Comparison of ENCODE assay signal across 8 mouse cellular contexts in the genomic region with DNA sequence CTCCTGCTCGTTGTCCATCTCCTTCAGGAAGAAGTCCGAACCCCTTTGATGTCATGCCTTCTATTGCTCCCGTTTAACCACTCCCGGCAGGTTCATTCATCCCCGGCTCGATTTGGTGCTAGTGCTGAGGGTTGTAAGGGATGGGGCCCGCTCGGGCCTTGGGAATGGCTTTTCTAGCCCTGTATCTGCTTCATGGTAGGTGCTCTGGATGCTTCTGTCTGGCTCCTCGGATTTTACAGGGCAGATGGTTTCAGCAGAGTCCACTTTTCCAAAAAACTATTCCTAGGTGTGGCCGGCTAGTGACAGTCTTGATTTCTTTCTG. TPM values are rescaled to one million over a fixed set of nuclear protein-coding genes. Genes with fewer than 3 reads are reported as not detected.
A peak's percentile ranks its signal among the peaks of the same experiment; 100 is the strongest.
DNase-seq lines count a peak whose midpoint lies in the region; ATAC-seq and TF ChIP-seq lines count a peak whose summit lies in the region.

No protein-coding gene starts in this region.

- 5% methylated on average over 10 of the region's 10 CpGs for WGBS in liver, adult 2 months
- 7% methylated on average over 10 of the region's 10 CpGs for WGBS in embryonic facial prominence, embryonic 12.5 days
- 2% methylated on average over 10 of the region's 10 CpGs for WGBS in intestine, postnatal 0 days
- 6% methylated on average over 10 of the region's 10 CpGs for WGBS in neural tube, embryonic 14.5 days

- peaks cover 11% of the 10 kb centered on the region; the same call in 1 of the 2 replicates for H3K4me1 ChIP-seq in liver, adult 2 months (ENCODE audit: control insufficient read depth, insufficient read depth, low read length)
- H3K4me1 ChIP-seq in embryonic facial prominence, embryonic 12.5 days, result peaks cover 17% of the 10 kb centered on the region
- peaks cover 3% of the 10 kb centered on the region; the same call in 1 of the 2 replicates for H3K4me1 ChIP-seq in intestine, postnatal 0 days (replicated peaks; ENCODE audit: control insufficient read depth, insufficient read depth, low read length)
- H3K4me1 ChIP-seq in neural tube, embryonic 14.5 days (ENCODE audit: control insufficient read depth, insufficient read depth, low read length), result peaks cover 16% of the 10 kb centered on the region

- no peaks in the 10 kb centered on the region for H3K27me3 ChIP-seq in liver, adult 2 months (ENCODE audit: control insufficient read depth, insufficient read depth, low read length)
- no peaks in the 10 kb centered on the region for H3K27me3 ChIP-seq in embryonic facial prominence, embryonic 12.5 days
- no peaks in the 10 kb centered on the region for H3K27me3 ChIP-seq in intestine, postnatal 0 days (replicated peaks; ENCODE audit: control insufficient read depth, insufficient read depth, low read length)
- no peaks in the 10 kb centered on the region for H3K27me3 ChIP-seq in neural tube, embryonic 14.5 days (ENCODE audit: control insufficient read depth, insufficient read depth, low read length)

- no peak for TF ChIP-seq POLR2A in liver, adult 2 months (IDR thresholded peaks at IDR 0.05; ENCODE audit: extremely low read depth, insufficient read depth, low read length)

- TF ChIP-seq CTCF in liver, adult 2 months (IDR thresholded peaks at IDR 0.05; ENCODE audit: low read depth, low read length), result no peak
- no peak for TF ChIP-seq CTCF in intestine, postnatal 0 days (IDR thresholded peaks at IDR 0.05; ENCODE audit: low read depth)

- H3K36me3 ChIP-seq in liver, adult 2 months (ENCODE audit: control insufficient read depth, insufficient read depth, low read length), result no peaks in the 10 kb centered on the region
- no peaks in the 10 kb centered on the region; the same call in 1 of the 2 replicates for H3K36me3 ChIP-seq in embryonic facial prominence, embryonic 12.5 days
- 0 out of 2 replicates have a peak, but pooled peaks cover 3% of the 10 kb centered on the region for H3K36me3 ChIP-seq in intestine, postnatal 0 days (ENCODE audit: control insufficient read depth, insufficient read depth)
- no peaks in the 10 kb centered on the region for H3K36me3 ChIP-seq in neural tube, embryonic 14.5 days (ENCODE audit: control insufficient read depth, insufficient read depth, low read length)

- H3K79me2 ChIP-seq in liver, adult 2 months (ENCODE audit: control insufficient read depth, insufficient read depth, low read length), result peaks cover 31% of the 10 kb centered on the region

- no peaks in the 10 kb centered on the region for H3K9me3 ChIP-seq in embryonic facial prominence, embryonic 12.5 days
- no peaks in the 10 kb centered on the region for H3K9me3 ChIP-seq in intestine, postnatal 0 days (ENCODE audit: control insufficient read depth)
- H3K9me3 ChIP-seq in neural tube, embryonic 14.5 days (ENCODE audit: control insufficient read depth, low read length), result no peaks in the 10 kb centered on the region

- ATAC-seq in embryonic facial prominence, embryonic 12.5 days (ENCODE audit: insufficient number of reproducible peaks, insufficient read depth, low FRiP score, low TSS enrichment), result no peak
- ATAC-seq in intestine, postnatal 0 days, result peak; percentile 10; the same call in 1 of the 2 replicates
- peak; percentile 25; the same call in 1 of the 2 replicates for ATAC-seq in neural tube, embryonic 14.5 days (ENCODE audit: low read depth)

- peak overlapping the region; percentile 90 for H3K9ac ChIP-seq in liver, adult 2 months (ENCODE audit: low read depth, low read length)
- H3K9ac ChIP-seq in embryonic facial prominence, embryonic 12.5 days, result peak overlapping the region; percentile 84
- H3K9ac ChIP-seq in intestine, postnatal 0 days (ENCODE audit: low read depth, low read length), result peak overlapping the region; percentile 56
- peak overlapping the region; percentile 89 for H3K9ac ChIP-seq in neural tube, embryonic 14.5 days (replicated peaks; ENCODE audit: low read depth, low read length)

- H3K27ac ChIP-seq in liver, adult 2 months (replicated peaks; ENCODE audit: insufficient read depth, low read depth, low read length), result peak overlapping the region; percentile 71
- H3K27ac ChIP-seq in embryonic facial prominence, embryonic 12.5 days, result peak overlapping the region; percentile 78
- peak overlapping the region; percentile 29; the same call in 1 of the 2 replicates for H3K27ac ChIP-seq in intestine, postnatal 0 days (ENCODE audit: low read depth, low read length)
- H3K27ac ChIP-seq in neural tube, embryonic 14.5 days (ENCODE audit: low read depth, low read length), result peak overlapping the region; percentile 77

- peak overlapping the region; percentile 94 for H3K4me3 ChIP-seq in liver, adult 2 months (ENCODE audit: insufficient read depth, low read depth, low read length)
- H3K4me3 ChIP-seq in embryonic facial prominence, embryonic 12.5 days, result peak overlapping the region; percentile 85
- peak overlapping the region; percentile 57 for H3K4me3 ChIP-seq in intestine, postnatal 0 days (ENCODE audit: low read depth, low read length)
- H3K4me3 ChIP-seq in neural tube, embryonic 14.5 days (ENCODE audit: low read depth, low read length), result peak overlapping the region; percentile 94

- DNase-seq in liver, adult 2 months (ENCODE audit: extremely low read depth, low read depth, low spot score), result no peak
- DNase-seq in liver, result no peak
- DNase-seq in spleen, postnatal 14 days (ENCODE audit: low spot score in 2 of 2), result no peak
- no peak for DNase-seq in ovary, postnatal 14 days (ENCODE audit: low spot score)
- DNase-seq in layer of hippocampus, adult 9-11 months, result no peak

- peak overlapping the region; percentile 69 for H3K4me2 ChIP-seq in embryonic facial prominence, embryonic 12.5 days (replicated peaks)
- H3K4me2 ChIP-seq in intestine, postnatal 0 days (replicated peaks; ENCODE audit: low read depth), result peak overlapping the region; percentile 75
- peak overlapping the region; percentile 82 for H3K4me2 ChIP-seq in neural tube, embryonic 14.5 days (ENCODE audit: low read depth, low read length)

RNA-seq across cellular contexts. Expression of gene Brk1, which starts 0.6 kb away (rescaled TPM):
- total RNA-seq in liver, adult 2 months (2014; rRNA removed), result 70.3 and 76.0 TPM in 2 replicates
- polyA plus RNA-seq in liver, adult 2 months (2012; rRNA removed), result 75.9 and 80.3 TPM in 2 replicates
- 211 and 215 TPM in 2 replicates for polyA plus RNA-seq in embryonic facial prominence, embryonic 12.5 days (2016; fragmentation: Nextera tagmentation; extraction: Ambion mirVana)
- polyA plus RNA-seq in intestine, postnatal 0 days (2015; fragmentation: Nextera tagmentation; extraction: Ambion mirVana), result 185 and 187 TPM in 2 replicates
- polyA plus RNA-seq in neural tube, embryonic 14.5 days (2014; fragmentation: Nextera tagmentation; extraction: Ambion mirVana), result 260 and 276 TPM in 2 replicates

RNA-seq across cellular contexts. Expression of gene Fancd2os, which starts 4.7 kb away (rescaled TPM):
- total RNA-seq in liver, adult 2 months (2014; rRNA removed), result not detected in 2 replicates
- polyA plus RNA-seq in liver, adult 2 months (2012; rRNA removed), result not detected in 2 replicates
- polyA plus RNA-seq in embryonic facial prominence, embryonic 12.5 days (2016; fragmentation: Nextera tagmentation; extraction: Ambion mirVana), result 0.13 TPM in 1 of 2 replicates, not detected in the other
- polyA plus RNA-seq in intestine, postnatal 0 days (2015; fragmentation: Nextera tagmentation; extraction: Ambion mirVana), result 0.33 TPM in 1 of 2 replicates, not detected in the other
- not detected in 2 replicates for polyA plus RNA-seq in neural tube, embryonic 14.5 days (2014; fragmentation: Nextera tagmentation; extraction: Ambion mirVana)

RNA-seq across cellular contexts. Expression of gene Vhl, which starts 18.6 kb away (rescaled TPM):
- 7.2 and 9.1 TPM in 2 replicates for total RNA-seq in liver, adult 2 months (2014; rRNA removed)
- 12.1 and 14.0 TPM in 2 replicates for polyA plus RNA-seq in liver, adult 2 months (2012; rRNA removed)
- 54.5 and 56.2 TPM in 2 replicates for polyA plus RNA-seq in embryonic facial prominence, embryonic 12.5 days (2016; fragmentation: Nextera tagmentation; extraction: Ambion mirVana)
- polyA plus RNA-seq in intestine, postnatal 0 days (2015; fragmentation: Nextera tagmentation; extraction: Ambion mirVana), result 18.4 and 20.6 TPM in 2 replicates
- polyA plus RNA-seq in neural tube, embryonic 14.5 days (2014; fragmentation: Nextera tagmentation; extraction: Ambion mirVana), result 83.1 and 84.7 TPM in 2 replicates

RNA-seq across cellular contexts. Expression of gene Irak2, which starts 33.1 kb away (rescaled TPM):
- total RNA-seq in liver, adult 2 months (2014; rRNA removed), result 18.2 and 20.7 TPM in 2 replicates
- polyA plus RNA-seq in liver, adult 2 months (2012; rRNA removed), result 30.8 and 36.1 TPM in 2 replicates
- polyA plus RNA-seq in embryonic facial prominence, embryonic 12.5 days (2016; fragmentation: Nextera tagmentation; extraction: Ambion mirVana), result 3.0 and 3.7 TPM in 2 replicates
- 21.2 and 26.1 TPM in 2 replicates for polyA plus RNA-seq in intestine, postnatal 0 days (2015; fragmentation: Nextera tagmentation; extraction: Ambion mirVana)
- 1.5 and 2.5 TPM in 2 replicates for polyA plus RNA-seq in neural tube, embryonic 14.5 days (2014; fragmentation: Nextera tagmentation; extraction: Ambion mirVana)
